Mouse (Mus musculus) spleen, adult 2 months (tissue): ENCODE measurements around the gene Hoxb7. TPM values are rescaled to one million over a fixed set of nuclear protein-coding genes. Genes with fewer than 3 reads are reported as not detected.

Experiments used
- DNase-seq, 2 experiments: peaks; one replicate each; pipeline versions ENCODE4 v3.0.0 to v3.0.0-alpha.2; 2012 to 2021; ENCODE audit warnings: low spot score in 2 of 2, low read depth in 1 of 2
- H3K27ac ChIP-seq: fragments of 200-500 bp; 2 replicates; pipeline ENCODE4 v1.5.1; 2012; ENCODE audit warnings: low read length, inconsistent platforms; ENCODE audit not compliant: insufficient read depth
- H3K27me3 ChIP-seq: fragments of 200-500 bp; 2 replicates; pipeline ENCODE4 v1.6.1; 2012; ENCODE audit warnings: mild to moderate bottlenecking, moderate library complexity, low read length, inconsistent platforms; ENCODE audit not compliant: control insufficient read depth, insufficient read depth
- H3K36me3 ChIP-seq: fragments of 200-500 bp; 2 replicates; pipeline ENCODE4 v1.6.1; 2012; ENCODE audit warnings: mild to moderate bottlenecking, low read length, inconsistent platforms; ENCODE audit not compliant: control insufficient read depth, insufficient read depth
- H3K4me1 ChIP-seq: fragments of 200-500 bp; 2 replicates; pipeline ENCODE4 v1.6.1; 2011; ENCODE audit warnings: inconsistent platforms; ENCODE audit not compliant: control insufficient read depth, insufficient read depth, insufficient read length
- H3K4me3 ChIP-seq: fragments of 200-500 bp; 2 replicates; pipeline ENCODE4 v1.5.1; 2011; ENCODE audit warnings: mild to moderate bottlenecking, inconsistent platforms; ENCODE audit not compliant: insufficient read depth, insufficient read length; ENCODE audit errors: extremely low read depth
- CTCF ChIP-seq: fragments of 200-500 bp; IDR thresholded peaks from 2 replicates; pipeline ENCODE4 v1.5.1; 2011; ENCODE audit warnings: mild to moderate bottlenecking, inconsistent platforms; ENCODE audit not compliant: insufficient read depth, insufficient read length, insufficient replicate concordance; ENCODE audit errors: extremely low read depth
- POLR2A ChIP-seq: fragments of 200-500 bp; IDR thresholded peaks from 2 replicates; pipeline ENCODE4 v1.6.1; 2011; ENCODE audit warnings: low read depth, low read length, inconsistent platforms
- WGBS: fragments of 180-500 bp; shearing (Covaris S2); methylation state at CpG from one replicate; pipeline ENCODE4 v1.1.7; 2018; 5-methylcytosine and 5-hydroxymethylcytosine counted together
- polyA plus RNA-seq: library from polyadenylated mRNA; depleted of rRNA; stranded (reverse); fragments of >200 nt; gene quantifications from 2 replicates; pipeline ENCODE4 v1.2.3, GENCODE M21; 2012

Hoxb7 gene
- polyA plus RNA-seq, 1 experiment = 0.62 TPM

DNA sequence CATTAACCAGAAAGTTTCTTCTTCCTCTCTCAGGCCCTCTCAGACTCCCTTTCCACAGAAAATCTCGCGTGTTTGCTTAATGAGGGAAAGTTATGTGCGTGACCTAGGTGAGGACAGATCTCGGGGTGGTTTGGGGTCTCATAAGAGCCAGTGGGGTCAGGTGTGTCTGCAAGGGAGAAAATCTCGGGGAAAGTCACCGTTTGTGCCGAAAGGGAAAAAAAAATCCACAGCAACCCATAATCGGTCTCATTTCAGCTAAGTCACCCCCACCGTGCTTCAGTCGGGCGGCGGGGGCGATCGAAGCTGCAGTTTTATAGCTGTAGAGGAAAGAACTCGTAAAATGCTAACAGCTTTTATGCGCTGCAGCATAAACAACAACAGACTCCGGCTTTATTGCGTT is 5.0 kb upstream of the Hoxb7 start:
- 22% methylated on average over 18 of the region's 18 CpGs for WGBS
- H3K36me3 ChIP-seq = no peaks in the 10 kb centered on the region

GRCm38 (mm10) chr11:96281855-96282570 is 4.4 kb upstream of the Hoxb7 start, which contains the start of gene Hoxb8:
Gene Hoxb8, plus strand, starts transcription at chr11:96281905.
- peaks cover 8% of the 10 kb centered on the region for H3K4me1 ChIP-seq
- H3K27me3 ChIP-seq = peaks cover 63% of the 10 kb centered on the region
- TF ChIP-seq POLR2A (no peak), CTCF (no peak)
- H3K36me3 ChIP-seq = no peaks in the 10 kb centered on the region
- no peak within 1 kb of the TSS for H3K27ac ChIP-seq
- no peak for DNase-seq
- WGBS = 8% methylated on average over 27 of the region's 27 CpGs
- H3K4me3 ChIP-seq = no peak within 1 kb of the TSS

More for the DNA sequence above, 5.0 kb upstream of the Hoxb7 start:
- no peak for DNase-seq
- TF ChIP-seq CTCF (no peak), POLR2A (no peak)
- peaks cover 61% of the 10 kb centered on the region for H3K27me3 ChIP-seq
- no peak overlapping the region for H3K27ac ChIP-seq
- H3K4me1 ChIP-seq = peaks cover 5% of the 10 kb centered on the region
- H3K4me3 ChIP-seq = no peak overlapping the region

DNA sequence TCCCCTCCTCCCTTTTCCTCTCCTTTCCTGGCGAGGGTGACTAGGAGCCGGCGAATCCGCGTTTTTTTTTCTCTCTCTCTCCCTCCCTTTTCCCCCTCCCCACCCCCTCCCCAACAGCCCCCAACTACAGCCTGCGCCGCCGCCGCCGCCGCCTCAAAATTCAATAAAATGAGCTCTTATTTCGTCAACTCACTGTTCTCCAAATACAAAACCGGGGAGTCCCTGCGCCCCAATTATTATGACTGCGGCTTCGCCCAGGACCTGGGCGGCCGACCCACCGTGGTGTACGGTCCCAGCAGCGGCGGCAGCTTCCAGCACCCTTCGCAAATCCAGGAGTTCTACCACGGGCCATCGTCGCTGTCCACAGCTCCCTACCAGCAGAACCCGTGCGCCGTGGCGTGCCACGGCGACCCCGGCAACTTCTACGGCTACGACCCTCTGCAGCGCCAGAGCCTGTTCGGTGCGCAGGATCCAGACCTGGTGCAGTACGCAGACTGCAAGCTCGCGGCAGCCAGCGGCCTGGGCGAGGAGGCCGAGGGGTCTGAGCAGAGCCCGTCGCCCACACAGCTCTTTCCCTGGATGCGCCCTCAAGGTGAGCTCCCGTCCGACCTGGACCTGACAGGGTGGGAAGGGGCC is 3.5 kb upstream of the Hoxb7 start:
- no peak for DNase-seq

GRCm38 (mm10) chr11:96284041-96284749 is 2.2 kb upstream of the Hoxb7 start:
- no peaks in the 10 kb centered on the region for H3K36me3 ChIP-seq
- TF ChIP-seq POLR2A (no peak), CTCF (no peak)
- H3K27ac ChIP-seq = no peak overlapping the region
- 1% methylated on average over 49 of the region's 49 CpGs for WGBS
- H3K4me1 ChIP-seq = peaks cover 8% of the 10 kb centered on the region
- peaks cover 60% of the 10 kb centered on the region for H3K27me3 ChIP-seq
- no peak for DNase-seq
- H3K4me3 ChIP-seq = peak overlapping the region; percentile 35; the same call in 1 of the 2 replicates

More for the DNA sequence above, 3.5 kb upstream of the Hoxb7 start:
- 4% methylated on average over 48 of the region's 49 CpGs for WGBS
- no peaks in the 10 kb centered on the region for H3K36me3 ChIP-seq
- TF ChIP-seq POLR2A = no peak
- TF ChIP-seq CTCF = no peak
- peak overlapping the region; percentile 16; the same call in 1 of the 2 replicates for H3K4me3 ChIP-seq
- no peak overlapping the region for H3K27ac ChIP-seq
- peaks cover 8% of the 10 kb centered on the region for H3K4me1 ChIP-seq
- peaks cover 60% of the 10 kb centered on the region for H3K27me3 ChIP-seq

GRCm38 (mm10) chr11:96284774-96285734 is 1.4 kb upstream of the Hoxb7 start:
- no peak for DNase-seq
- no peak for TF ChIP-seq POLR2A
- no peak for TF ChIP-seq CTCF
- peaks cover 54% of the 10 kb centered on the region for H3K27me3 ChIP-seq
- peaks cover 8% of the 10 kb centered on the region for H3K4me1 ChIP-seq
- peak overlapping the region; percentile 33; the same call in 1 of the 2 replicates for H3K4me3 ChIP-seq
- H3K36me3 ChIP-seq = no peaks in the 10 kb centered on the region
- WGBS = 6% methylated on average over 37 of the region's 37 CpGs
- H3K27ac ChIP-seq = no peak overlapping the region
